Mouse (Mus musculus): ENCODE results near the gene Adcy7. TPM values are rescaled to one million over a fixed set of nuclear protein-coding genes. Genes with fewer than 3 reads are reported as not detected.

Adcy7 gene
- 10 to 100 TPM in 1 of 2 experiments, 1 to 10 TPM in 1; 9.4 to 10.3 TPM for total RNA-seq (2021)

DNA sequence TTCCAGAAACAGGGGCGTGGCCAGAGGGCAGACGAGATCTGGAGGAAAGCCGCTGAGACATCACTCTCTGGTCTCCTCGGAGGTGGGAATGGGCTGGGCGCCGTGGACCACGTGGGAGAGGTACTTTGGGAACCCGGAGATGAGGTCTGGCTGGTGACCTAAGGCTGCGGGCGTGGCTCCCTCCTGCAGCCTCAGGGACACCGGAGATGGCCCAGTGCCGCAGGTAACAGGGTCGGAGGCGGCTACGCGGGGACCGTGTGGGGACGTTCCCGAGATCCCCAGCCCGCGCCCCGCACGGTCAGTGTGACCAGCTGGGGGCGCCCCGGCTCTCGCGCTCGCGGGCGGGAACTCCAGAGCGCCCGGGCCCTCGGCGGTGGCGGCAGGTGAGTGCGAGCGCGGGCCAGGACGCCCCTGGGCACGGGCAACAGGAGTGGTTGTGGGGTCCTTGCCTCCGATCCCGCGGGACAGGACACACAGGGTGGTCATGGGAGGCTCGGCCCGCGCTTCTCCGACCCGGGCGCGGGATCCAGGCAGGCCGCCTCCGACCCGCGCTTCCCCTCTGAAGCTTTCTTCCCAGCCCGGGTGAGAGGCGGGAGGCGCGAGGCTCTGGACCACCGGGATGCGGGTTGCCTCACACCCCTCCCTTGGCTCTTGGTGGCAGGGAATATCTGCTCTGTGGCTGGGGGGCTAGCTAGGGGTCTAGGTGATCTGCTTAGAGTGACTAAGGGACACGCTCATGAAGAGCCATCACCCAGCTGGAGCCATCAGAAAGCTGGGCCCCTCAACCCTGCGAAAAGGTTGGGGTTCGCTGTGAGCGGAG lies at the start of gene Adcy7:
Gene Adcy7, plus strand, starts transcription at position 173 of the 820 bp plus-strand sequence.
- DNase-seq (ENCODE audit: extremely low spot score in 1 of 2, low spot score in 2 of 2): peak in 1 of 2 experiments; percentile 63
- intact Hi-C loops (cut with DNase I): loop anchor here (5.0 kb wide), 1 partner anchor 350 kb away; no protein-coding TSS in a partner anchor

DNA sequence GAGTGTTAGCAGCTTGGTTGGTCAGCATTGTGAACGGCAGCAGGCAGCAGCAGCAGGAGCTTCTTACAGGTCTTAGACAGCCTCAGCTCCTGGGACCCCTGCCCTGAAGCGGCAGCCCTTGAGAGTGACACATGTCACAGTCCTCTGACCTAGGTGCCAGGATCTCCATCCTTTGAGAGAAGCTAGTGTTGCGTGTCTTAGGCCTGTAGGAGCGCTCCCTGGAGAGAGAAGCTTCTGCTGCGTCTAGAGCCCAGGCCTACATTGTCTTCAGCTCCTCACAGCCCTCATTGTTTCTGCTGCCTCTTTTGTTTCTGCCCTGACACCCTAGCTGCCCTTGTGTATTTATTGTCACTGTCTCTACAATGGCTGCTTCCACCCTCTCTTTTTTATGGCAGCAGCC lies 46.8 kb upstream of the Adcy7 start:
- no peak for DNase-seq (ENCODE audit: extremely low spot score in 1 of 2, low spot score in 2 of 2)
- intact Hi-C loops (cut with DNase I): no loop called here

DNA sequence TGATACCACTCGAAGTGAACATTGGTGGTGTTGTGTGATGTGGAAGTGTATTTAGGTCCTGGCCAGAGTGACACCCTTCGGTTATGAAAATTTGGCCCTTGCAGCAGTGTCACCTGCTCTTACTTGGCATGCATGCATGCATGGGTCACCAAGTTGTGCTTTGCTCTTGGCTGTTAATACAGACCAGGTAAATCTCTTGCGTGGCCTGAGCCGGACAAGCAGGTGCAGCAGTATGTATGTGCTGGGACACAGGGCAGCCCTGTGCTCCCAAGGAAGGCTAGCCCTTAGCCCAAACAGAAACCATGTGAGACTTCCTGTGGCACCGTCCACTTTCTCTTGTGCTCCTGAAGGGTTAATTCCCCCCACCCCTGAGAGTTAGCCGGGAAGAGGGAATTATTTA lies 44.4 kb upstream of the Adcy7 start:
- DNase-seq (ENCODE audit: extremely low spot score in 1 of 2, low spot score in 2 of 2): no peak
- intact Hi-C loops (cut with DNase I): no loop called here

DNA sequence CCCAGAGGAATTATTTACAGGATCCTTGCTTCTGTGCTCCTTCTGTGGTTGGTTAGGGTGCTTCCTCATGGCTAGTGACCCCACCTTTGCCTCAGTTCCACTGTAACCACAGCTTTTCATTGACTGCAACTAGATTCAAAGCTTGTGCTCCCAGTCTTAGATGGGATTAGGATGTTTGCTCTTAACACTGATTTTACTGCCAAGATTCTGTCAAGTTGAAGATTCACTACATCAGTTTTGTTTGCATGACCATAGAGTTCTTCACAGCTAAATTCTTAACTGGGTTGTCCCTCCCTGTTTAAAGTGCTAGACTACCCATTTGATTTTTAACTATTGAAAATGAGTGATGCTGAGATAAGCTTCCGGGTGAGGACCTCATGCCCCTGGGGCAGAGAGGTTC lies 43.9 kb upstream of the Adcy7 start:
- no peak for DNase-seq (ENCODE audit: extremely low spot score in 1 of 2, low spot score in 2 of 2)
- intact Hi-C loops (cut with DNase I): no loop called here

DNA sequence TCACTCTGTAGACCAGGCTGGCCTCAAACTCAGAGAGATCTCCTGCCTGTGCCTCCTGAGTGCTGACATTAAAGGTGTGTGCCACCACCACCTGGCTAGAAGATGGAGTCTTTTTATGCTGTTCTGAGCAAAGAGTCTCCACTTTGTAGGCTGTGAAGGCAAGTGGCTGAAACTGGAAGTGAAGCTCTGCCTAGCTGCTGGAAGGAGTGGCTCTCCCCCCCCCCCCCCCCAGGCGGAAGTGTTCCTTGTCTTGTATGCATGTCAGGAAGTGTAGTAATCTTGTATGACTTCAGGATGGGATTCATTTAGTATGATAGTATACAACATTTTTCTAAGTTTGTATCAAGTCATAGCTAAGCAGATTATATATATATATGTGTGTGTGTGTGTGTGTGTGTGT lies 43.4 kb upstream of the Adcy7 start:
- no peak for DNase-seq (ENCODE audit: extremely low spot score in 1 of 2, low spot score in 2 of 2)
- intact Hi-C loops (cut with DNase I): no loop called here

DNA sequence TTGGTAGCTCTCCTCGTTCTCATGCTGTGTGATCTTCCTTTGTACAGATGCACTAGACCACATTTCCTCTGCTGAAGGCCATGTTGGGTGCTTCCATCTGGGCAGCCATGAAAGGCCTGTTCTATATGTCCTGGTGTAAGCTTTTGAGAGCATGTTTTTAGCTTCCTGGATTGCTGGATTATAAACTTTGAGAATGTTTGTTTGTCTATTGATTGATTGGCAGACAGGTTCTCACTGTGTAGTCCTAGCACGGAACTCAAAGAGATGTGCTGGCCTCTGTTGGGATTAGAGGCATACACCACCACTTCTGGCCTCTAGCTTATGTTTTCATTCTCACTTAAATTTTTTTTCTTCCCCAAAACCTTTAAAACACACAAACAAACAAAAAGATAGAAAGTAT lies 35.5 kb upstream of the Adcy7 start:
- DNase-seq (ENCODE audit: extremely low spot score in 1 of 2, low spot score in 2 of 2): no peak
- intact Hi-C loops (cut with DNase I): no loop called here

DNA sequence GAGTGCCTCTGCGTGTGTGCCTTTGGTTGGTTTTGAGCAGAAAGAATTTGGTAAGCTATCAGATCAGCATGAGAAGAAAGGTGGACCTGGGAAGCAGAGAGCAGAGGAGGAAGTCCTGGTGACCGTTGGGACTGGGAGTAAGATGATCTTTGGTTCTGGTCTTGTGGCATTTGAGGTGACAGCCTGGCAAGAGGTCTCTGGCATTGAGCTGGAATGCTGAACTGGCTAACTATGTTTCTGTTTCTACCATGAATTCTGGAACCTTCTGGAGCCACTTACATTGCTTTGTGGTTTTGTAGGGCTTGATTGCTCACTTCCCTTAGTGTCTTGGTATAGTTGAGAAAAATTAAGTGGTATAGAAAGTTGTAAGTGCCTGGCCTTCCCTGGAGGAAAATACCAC lies 34.6 kb upstream of the Adcy7 start:
- intact Hi-C loops (cut with DNase I): no loop called here
- no peak for DNase-seq (ENCODE audit: extremely low spot score in 1 of 2, low spot score in 2 of 2)

DNA sequence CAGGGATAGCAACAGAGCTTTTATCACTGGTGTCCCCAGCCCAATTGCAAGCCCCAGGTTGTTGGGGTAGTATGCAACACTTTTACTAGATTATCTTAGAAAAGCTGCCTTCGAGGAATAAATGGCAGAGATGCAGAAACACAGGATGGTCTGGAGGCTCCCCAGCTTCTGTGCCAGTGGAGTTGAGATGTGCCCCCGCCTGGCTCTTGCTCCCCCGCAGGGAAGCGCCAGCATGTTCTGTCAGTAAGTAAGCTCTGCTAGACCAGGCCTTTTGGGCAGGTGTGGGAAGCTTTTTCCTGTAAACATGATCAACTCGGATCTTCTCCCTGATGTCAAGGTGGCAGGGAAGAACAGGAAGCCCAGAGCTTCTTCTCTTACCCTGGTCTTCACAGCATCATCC lies 32.9 kb upstream of the Adcy7 start:
- intact Hi-C loops (cut with DNase I): no loop called here
- DNase-seq (ENCODE audit: extremely low spot score in 1 of 2, low spot score in 2 of 2): no peak

DNA sequence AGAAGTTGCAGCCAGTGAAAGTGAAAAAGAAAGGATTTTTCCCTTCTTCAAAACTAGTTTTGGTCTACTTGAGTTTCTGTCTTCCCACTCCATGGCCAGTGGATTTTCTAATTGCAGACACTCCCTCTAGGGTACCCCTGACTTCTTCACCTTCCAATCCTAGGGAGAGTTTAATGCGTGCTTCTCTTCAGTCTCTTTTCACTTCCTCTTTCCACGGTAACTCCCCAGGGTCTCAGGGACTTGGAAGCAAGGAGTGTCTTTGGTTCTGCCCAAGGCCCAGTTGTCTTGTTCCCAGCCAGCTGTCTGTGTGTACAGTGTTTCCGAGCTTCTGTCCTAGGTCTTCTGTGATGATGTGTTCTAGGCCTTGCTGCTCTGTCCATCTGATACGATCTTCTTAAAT lies 30.3 kb upstream of the Adcy7 start:
- intact Hi-C loops (cut with DNase I): loop anchor here (5.0 to 10.0 kb wide), 2 partner anchors 40 to 87 kb away; no protein-coding TSS in a partner anchor
- DNase-seq (ENCODE audit: extremely low spot score in 1 of 2, low spot score in 2 of 2): no peak

DNA sequence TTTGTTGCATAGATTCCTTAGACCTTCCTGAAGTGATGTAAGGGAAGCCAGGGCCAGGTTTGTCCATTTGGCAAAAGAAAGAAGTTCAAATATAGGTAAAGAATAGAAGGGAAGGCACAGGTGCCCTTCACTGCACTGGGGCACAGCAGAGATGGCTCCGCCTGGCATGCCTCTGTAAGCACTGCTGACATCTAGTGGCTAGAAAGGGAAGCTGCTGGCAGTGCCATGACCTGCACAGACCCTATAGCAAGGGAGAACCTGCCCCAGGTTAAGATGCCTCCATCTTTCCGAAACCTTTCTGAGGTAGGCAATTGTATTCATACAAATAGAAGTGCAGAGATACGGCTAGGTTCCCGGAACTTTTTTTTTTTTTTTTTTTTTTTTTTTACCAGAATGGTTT lies 27.9 kb upstream of the Adcy7 start:
- intact Hi-C loops (cut with DNase I): loop anchor here (5.0 to 10.0 kb wide), 2 partner anchors 42 to 89 kb away; no protein-coding TSS in a partner anchor
- peak in 1 of 2 experiments; percentile 47 for DNase-seq (ENCODE audit: extremely low spot score in 1 of 2, low spot score in 2 of 2)

DNA sequence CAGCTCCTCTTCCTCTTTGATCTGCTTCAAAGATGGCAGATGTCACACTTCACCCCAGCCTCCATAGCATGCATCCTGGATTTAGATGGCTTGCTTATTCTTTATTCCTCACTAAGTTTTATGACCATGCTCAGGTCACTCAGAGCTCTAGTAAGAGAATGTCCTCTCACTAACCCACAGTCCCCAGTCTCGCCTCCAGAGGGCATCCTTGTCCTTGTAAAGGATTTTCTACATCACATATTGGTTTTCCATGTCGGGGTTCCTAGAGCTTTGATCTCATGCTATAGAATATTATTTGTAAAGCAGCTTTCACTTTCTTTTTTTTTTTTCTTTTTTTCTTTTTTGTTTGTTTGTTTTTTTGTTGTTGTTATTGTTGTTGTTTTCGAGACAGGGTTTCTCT lies 19.4 kb upstream of the Adcy7 start:
- intact Hi-C loops (cut with DNase I): no loop called here
- peak in 1 of 2 experiments; percentile 54 for DNase-seq (ENCODE audit: extremely low spot score in 1 of 2, low spot score in 2 of 2)

DNA sequence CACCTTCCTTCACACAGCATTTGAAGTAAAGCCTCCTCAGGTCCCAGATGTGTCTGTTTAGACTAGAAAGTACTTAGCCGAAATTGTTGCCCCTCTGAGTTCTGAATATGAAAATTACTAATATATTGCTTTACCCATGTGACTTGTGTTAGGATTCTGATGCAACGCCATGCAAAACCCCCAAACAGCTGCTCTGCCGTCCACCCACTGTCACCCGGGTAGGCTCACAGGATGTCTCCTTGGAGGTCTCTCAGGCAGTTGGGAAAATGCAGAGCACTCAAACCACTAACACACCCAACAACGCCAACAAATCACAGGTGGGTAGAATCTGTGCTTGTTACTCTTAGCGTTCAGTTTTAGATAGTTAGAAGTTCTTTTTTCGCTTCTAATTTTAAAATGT lies 17.2 kb upstream of the Adcy7 start:
- no peak for DNase-seq (ENCODE audit: extremely low spot score in 1 of 2, low spot score in 2 of 2)
- intact Hi-C loops (cut with DNase I): no loop called here

DNA sequence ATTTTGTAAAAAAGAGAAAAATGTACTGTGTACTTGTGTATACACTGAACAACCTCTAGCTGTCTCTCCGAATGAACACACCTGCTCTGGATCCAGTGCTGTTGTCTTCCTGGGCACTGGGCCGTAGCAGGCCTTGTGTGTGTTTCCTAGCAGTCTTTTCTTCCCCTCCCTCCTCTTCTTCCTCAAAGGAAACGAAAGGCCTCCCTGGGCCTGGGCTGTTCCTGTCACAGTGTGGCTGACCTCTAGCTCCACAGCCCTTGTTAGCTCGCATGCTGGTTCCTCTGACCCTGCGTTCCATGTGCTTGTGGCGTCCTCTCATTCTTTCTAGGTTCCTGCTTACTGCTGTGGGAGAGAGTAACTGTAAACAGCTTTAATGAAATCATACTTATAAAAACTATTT lies 14.2 kb upstream of the Adcy7 start:
- DNase-seq (ENCODE audit: extremely low spot score in 1 of 2, low spot score in 2 of 2): no peak
- intact Hi-C loops (cut with DNase I): no loop called here

DNA sequence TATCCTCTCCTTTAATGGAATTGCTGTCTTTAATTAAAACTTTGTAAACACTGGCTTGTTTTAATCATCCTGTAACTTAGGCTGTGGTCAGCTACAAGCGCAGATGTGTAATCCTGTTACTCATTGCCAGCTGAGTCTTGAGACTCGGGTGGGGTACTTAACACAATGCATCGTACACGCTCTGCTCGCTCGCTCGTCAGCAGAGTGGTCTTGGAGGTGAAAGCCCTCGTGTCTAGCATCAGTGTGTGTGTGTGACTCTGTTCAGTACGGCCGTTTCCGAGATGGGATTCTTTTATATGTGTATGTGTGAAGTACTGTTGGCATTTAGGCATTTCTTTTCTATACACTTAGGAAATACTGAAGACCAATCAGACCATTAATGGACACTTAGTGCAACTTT lies 13.7 kb upstream of the Adcy7 start:
- no peak for DNase-seq (ENCODE audit: extremely low spot score in 1 of 2, low spot score in 2 of 2)
- intact Hi-C loops (cut with DNase I): no loop called here

DNA sequence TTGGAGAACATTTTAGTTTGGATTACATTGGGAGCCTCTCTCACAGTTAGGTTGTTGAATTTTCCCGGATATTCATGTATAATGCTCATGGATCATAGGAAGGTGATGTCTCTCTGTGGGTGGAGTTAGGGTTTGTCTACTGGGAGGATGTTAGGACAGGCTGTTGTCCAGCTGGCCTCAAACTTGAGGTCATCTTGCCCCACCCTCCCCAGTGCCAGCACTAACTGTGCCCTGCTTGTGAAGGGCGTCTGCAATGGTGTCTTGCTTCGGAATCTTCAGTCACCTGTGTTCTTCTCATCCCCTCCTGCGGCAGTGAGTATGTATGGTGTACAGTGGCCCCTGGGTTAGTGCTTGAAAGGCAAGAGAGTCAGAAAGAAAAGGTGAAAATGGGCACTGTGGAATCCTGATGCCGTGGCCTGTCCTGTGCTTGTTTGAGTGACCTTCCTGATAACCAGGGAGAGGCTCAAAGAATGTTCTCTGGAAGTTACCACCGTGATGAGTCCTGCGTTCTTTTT lies 11.7 kb upstream of the Adcy7 start:
- intact Hi-C loops (cut with DNase I): loop anchor here (10.0 kb wide), 1 partner anchor 494 kb away; no protein-coding TSS in a partner anchor
- no peak for DNase-seq (ENCODE audit: extremely low spot score in 1 of 2, low spot score in 2 of 2)

DNA sequence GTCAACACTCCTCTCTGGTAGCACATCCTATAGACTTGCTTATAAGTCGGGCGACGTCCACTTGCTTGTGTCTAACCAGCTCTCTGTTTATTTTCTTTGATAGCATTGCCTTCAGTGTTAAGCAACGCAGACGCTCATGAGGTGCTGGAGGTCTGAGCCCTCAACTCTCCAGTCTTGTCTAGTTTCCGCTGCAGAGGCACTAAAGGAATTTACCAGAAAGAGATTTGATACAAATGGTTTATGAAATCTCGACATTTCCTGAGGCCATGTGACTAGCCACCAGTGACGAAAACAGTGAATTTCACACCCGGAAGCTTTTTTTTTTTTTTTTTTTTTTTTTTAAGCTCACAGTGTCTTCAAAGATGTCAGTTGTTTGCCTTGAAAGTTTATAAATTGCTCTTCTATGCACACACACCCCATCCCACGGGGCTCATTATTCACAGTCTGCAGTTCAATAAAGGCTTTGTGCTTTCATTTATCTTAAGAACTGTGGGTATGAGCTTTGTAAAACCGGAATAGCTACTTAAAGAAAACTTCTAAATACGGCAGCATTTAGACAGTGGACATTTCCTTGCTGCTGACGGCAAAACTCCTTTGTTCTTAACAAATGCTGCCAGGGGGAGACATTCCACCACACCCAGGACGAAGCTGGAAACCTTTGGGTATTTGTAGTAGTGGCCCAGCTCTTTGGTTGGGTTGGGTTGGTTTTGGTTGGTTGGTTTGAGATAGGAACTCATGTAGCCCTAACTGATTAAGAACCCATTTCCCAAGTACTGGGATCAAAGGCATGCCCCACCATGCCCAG lies 9.2 kb upstream of the Adcy7 start:
- intact Hi-C loops (cut with DNase I): loop anchor here (10.0 kb wide), 1 partner anchor 492 kb away; no protein-coding TSS in a partner anchor
- no peak for DNase-seq (ENCODE audit: extremely low spot score in 1 of 2, low spot score in 2 of 2)

DNA sequence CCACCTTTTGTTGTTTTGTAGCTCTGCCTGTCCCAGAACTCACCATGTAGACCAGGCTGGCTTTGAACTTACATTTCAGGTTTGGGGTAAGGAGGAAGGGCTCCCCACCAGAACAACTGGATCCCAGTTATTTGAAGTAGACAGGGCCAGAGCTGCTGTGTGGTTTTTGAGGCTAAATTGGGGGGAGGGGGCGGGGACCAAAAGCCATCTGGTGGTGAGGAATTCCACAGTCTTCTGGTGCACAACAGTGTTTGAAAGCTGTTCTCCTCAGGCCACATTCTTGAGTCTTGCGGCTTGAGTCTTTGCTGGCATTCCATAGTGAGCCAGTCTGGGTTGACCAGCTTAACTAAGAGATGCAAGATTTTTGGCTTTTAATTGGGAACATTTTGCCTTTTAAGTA lies 6.7 kb upstream of the Adcy7 start:
- intact Hi-C loops (cut with DNase I): loop anchor here (5.0 to 10.0 kb wide), 2 partner anchors 92 to 489 kb away; no protein-coding TSS in a partner anchor
- DNase-seq (ENCODE audit: extremely low spot score in 1 of 2, low spot score in 2 of 2): no peak

DNA sequence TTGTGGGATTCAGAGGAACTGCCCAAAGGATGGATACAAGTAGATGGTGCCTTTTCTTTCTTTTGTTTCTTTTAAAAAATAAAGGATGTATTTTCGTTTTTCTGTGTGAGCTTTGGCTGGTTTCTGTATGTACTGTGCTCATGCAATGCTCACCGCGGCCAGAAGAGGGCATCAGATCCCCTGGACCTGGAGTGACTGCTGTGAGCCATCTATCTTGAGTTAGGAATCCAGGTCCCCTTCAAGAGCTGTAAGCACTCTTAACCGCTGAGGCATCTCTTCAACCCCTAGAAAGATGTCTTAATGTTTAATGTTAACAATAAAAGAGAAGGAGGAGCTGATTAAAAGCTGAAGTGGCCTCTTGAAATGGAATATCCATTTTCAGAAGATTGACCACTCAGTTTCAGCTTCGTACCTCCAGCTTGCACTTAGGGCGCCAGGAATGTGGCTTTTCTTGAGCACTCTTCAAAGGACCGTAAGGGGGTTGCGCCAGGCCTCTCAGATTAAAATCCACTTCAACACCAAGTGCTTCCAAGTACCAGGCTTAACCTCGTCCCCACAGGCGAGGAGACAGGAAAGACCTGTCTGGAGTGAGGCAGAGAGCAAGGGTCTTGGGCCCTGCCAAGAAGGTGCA lies 5.9 kb upstream of the Adcy7 start:
- intact Hi-C loops (cut with DNase I): loop anchor here (5.0 to 10.0 kb wide), 2 partner anchors 91 to 489 kb away; no protein-coding TSS in a partner anchor
- peak; percentile 74 to 84 for DNase-seq (ENCODE audit: extremely low spot score in 1 of 2, low spot score in 2 of 2)
